Mouse (Mus musculus): Measurements from ENCODE around the gene Tshz2. TPM values are rescaled to one million over a fixed set of nuclear protein-coding genes. Genes with fewer than 3 reads are reported as not detected.

The Tshz2 gene
- polyA plus RNA-seq, 1 experiment from 2014 or later, result 43.0 TPM

DNA sequence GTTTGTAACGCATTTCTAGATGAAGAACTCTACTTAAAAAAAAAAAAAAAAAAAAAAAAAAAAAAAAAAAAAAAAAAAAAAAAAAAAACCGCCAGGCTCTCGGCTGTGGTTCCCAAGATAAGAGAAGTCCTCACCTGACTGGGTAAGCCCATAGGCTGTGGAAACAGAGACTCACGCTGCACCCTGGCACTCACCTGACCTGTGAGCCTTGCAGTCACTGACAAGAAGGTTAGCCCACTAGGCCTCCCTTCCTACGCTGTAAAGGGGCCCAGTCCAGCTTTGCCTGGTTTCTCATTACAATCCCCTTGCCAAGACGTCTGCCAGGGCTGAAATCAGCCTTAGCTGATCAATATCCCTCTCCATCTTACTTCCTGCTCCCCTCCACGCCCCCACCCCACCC lies 46.5 kb downstream of the Tshz2 start:
- WGBS, result 67% methylated on average over 7 of the region's 7 CpGs
- Histone ChIP-seq H3K27me3 (no peaks in the 10 kb centered on the region), H3K4me2 (no peak overlapping the region), H3K9me3 (no peaks in the 10 kb centered on the region), H3K36me3 (no peaks in the 10 kb centered on the region), H3K4me3 (no peak overlapping the region), H3K4me1 (replicated peaks) (peaks cover 36% of the 10 kb centered on the region), H3K9ac (no peak overlapping the region), H3K27ac (peak overlapping the region; percentile 66)
- no peak for ATAC-seq (ENCODE audit: low FRiP score)

DNA sequence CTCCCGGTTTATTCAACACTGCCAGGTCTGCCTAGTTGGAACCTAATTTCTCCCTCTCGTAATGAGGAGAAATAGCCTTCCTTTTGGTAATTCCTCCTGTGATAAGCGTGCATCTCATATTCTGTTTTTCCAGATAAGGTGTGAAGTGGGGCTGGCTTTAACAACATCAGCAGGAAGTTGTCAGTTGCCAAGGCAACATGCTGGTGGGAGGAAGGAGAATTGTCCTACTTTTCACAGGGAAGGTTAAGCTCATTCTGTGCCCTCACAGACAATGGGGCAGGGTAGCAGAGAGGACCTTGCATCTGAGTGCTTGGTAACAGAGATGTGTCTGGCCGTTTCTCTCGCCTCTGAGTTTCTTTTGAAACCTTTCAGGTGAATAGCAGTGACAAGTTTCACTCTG lies 47.1 kb downstream of the Tshz2 start:
- Histone ChIP-seq H3K9me3 (no peaks in the 10 kb centered on the region), H3K4me1 (replicated peaks) (peaks cover 40% of the 10 kb centered on the region), H3K4me2 (no peak overlapping the region), H3K9ac (no peak overlapping the region), H3K4me3 (no peak overlapping the region), H3K27me3 (no peaks in the 10 kb centered on the region), H3K36me3 (no peaks in the 10 kb centered on the region), H3K27ac (peak overlapping the region; percentile 66)
- 51% methylated on average over 5 of the region's 5 CpGs for WGBS
- no peak for ATAC-seq (ENCODE audit: low FRiP score)

GRCm38 (mm10) chr2:169685260-169685659 lies 52.4 kb downstream of the Tshz2 start:
- no peak overlapping the region for H3K4me2 ChIP-seq
- no peak for ATAC-seq (ENCODE audit: low FRiP score)
- no peaks in the 10 kb centered on the region for H3K27me3 ChIP-seq
- peaks cover 30% of the 10 kb centered on the region for H3K4me1 ChIP-seq (replicated peaks)
- no peaks in the 10 kb centered on the region for H3K36me3 ChIP-seq
- H3K9me3 ChIP-seq, result no peaks in the 10 kb centered on the region
- no peak overlapping the region for H3K4me3 ChIP-seq
- 45% methylated on average over 5 of the region's 5 CpGs for WGBS
- no peak overlapping the region for H3K9ac ChIP-seq
- 0 out of 2 replicates have a peak overlapping the region, but pooled peaks have one; percentile 8 for H3K27ac ChIP-seq

DNA sequence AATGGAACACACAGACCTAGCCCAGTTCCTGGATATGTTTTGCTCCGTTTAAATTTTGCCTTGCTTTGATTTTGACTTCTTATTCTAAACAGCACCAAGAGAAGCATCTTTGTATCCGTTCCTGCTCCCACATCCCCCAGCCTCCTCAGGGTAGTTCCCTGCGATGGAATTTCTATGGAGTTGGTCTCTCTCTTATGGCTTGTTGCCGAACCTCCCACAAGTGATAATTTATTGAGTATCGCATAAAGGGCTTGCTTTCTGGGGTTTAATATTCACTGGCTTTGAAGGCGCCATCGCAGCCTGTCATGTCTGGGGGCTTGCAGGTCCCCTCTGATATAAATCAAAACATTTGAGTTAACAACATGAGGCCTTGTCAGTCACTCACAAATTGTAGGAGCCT lies 52.9 kb downstream of the Tshz2 start:
- H3K27ac ChIP-seq, result peak overlapping the region; percentile 8; the same call in 1 of the 2 replicates

DNA sequence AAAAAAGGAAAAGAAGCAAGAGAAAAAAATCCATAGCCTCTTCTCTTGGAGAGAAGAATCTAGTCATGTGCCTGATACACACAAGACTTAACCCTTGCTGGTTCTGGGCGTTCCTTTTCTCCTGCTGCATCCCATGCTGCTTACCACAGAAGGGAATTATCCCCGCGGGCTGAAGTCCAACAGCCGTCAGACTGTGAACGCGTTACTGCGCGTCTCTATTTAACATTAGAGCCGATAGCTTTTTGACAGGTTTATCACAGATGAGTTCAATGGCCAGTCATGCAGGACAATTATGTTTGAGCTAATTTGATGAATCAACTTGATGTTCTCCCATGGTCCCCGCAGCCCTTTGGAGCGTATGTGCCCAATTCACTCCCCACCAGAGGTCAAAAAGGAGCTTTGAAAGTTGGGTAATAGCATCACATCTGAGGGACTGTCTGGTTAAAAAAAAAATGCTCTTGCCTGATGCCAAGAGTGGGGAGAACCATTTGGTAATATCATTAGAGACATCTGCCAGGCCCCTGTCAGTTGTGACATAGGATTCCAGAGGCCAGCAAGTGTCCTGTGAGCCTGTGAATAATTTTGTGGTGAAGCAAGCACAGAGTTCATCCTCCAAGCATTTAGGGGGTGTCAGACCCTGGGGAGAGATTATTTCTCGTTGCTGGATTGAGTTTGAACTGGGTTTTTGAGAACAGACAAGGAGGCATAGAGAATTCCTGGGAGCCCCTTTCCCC lies 54.1 kb downstream of the Tshz2 start:
- no peaks in the 10 kb centered on the region for H3K27me3 ChIP-seq
- WGBS, result 63% methylated on average over 12 of the region's 12 CpGs
- ATAC-seq (ENCODE audit: low FRiP score), result no peak
- no peaks in the 10 kb centered on the region for H3K36me3 ChIP-seq
- H3K4me3 ChIP-seq, result no peak overlapping the region
- peaks cover 26% of the 10 kb centered on the region for H3K4me1 ChIP-seq (replicated peaks)
- no peak overlapping the region for H3K9ac ChIP-seq
- H3K4me2 ChIP-seq, result no peak overlapping the region
- H3K27ac ChIP-seq, result no peak overlapping the region
- no peaks in the 10 kb centered on the region for H3K9me3 ChIP-seq

More for the DNA sequence above, 52.9 kb downstream of the Tshz2 start:
- Histone ChIP-seq H3K36me3 (no peaks in the 10 kb centered on the region), H3K4me2 (no peak overlapping the region), H3K27me3 (no peaks in the 10 kb centered on the region), H3K4me3 (no peak overlapping the region), H3K9me3 (no peaks in the 10 kb centered on the region), H3K4me1 (replicated peaks) (peaks cover 26% of the 10 kb centered on the region), H3K9ac (no peak overlapping the region)
- 72% methylated on average over 7 of the region's 7 CpGs for WGBS
- no peak for ATAC-seq (ENCODE audit: low FRiP score)

- no peaks in the 10 kb centered on the region for H3K27me3 ChIP-seq
- ATAC-seq (ENCODE audit: low FRiP score), result no peak
- H3K9me3 ChIP-seq, result no peaks in the 10 kb centered on the region
- 76% methylated on average over 2 of the region's 2 CpGs for WGBS
- H3K4me1 ChIP-seq (replicated peaks), result peaks cover 29% of the 10 kb centered on the region
- no peak overlapping the region for H3K4me3 ChIP-seq
- no peak overlapping the region for H3K4me2 ChIP-seq
- no peak overlapping the region for H3K9ac ChIP-seq
- H3K36me3 ChIP-seq, result no peaks in the 10 kb centered on the region
- no peak overlapping the region for H3K27ac ChIP-seq
These were observed 57.2 kb downstream of the Tshz2 start for GRCm38 (mm10) chr2:169690054-169690453.

DNA sequence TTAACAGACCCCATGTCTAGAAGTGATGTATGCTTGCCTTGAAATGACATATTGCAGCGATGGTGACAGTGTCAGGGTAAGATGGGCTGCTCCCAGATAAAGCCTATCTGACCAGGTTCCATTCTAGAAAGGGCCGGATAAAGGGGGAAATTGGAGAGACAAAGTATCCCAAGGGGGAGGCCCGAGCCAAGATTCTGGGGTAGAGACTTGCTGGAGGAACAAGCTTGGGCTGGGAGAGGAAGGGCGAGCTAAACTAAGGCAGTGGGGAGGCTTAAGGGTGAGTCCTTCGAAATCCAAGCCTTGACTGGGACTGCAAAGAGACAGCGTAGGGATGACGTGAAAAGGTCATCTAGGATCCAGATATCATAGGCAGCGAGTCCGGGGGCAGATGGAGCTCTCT lies 61.7 kb downstream of the Tshz2 start:
- H3K4me1 ChIP-seq (replicated peaks), result peaks cover 21% of the 10 kb centered on the region
- no peak overlapping the region for H3K27ac ChIP-seq
- 91% methylated on average over 9 of the region's 9 CpGs for WGBS
- no peak overlapping the region for H3K4me3 ChIP-seq
- H3K4me2 ChIP-seq, result no peak overlapping the region
- H3K27me3 ChIP-seq, result no peaks in the 10 kb centered on the region
- no peaks in the 10 kb centered on the region for H3K9me3 ChIP-seq
- H3K36me3 ChIP-seq, result no peaks in the 10 kb centered on the region
- no peak overlapping the region for H3K9ac ChIP-seq
- no peak for ATAC-seq (ENCODE audit: low FRiP score)

- Histone ChIP-seq H3K27me3 (no peaks in the 10 kb centered on the region), H3K4me2 (no peak overlapping the region), H3K9ac (no peak overlapping the region), H3K27ac (no peak overlapping the region), H3K36me3 (no peaks in the 10 kb centered on the region), H3K4me3 (no peak overlapping the region), H3K4me1 (replicated peaks) (peaks cover 21% of the 10 kb centered on the region), H3K9me3 (no peaks in the 10 kb centered on the region)
- ATAC-seq (ENCODE audit: low FRiP score), result no peak
- 59% methylated on average over 9 of the region's 9 CpGs for WGBS
These were observed 62.2 kb downstream of the Tshz2 start for GRCm38 (mm10) chr2:169695025-169695424.

- H3K9ac ChIP-seq, result no peak overlapping the region
- peaks cover 19% of the 10 kb centered on the region for H3K4me1 ChIP-seq (replicated peaks)
- H3K4me3 ChIP-seq, result no peak overlapping the region
- WGBS, result 95% methylated on average over 5 of the region's 5 CpGs
- H3K9me3 ChIP-seq, result no peaks in the 10 kb centered on the region
- no peaks in the 10 kb centered on the region for H3K36me3 ChIP-seq
- no peak overlapping the region for H3K4me2 ChIP-seq
- H3K27ac ChIP-seq, result no peak overlapping the region
- no peak for ATAC-seq (ENCODE audit: low FRiP score)
- no peaks in the 10 kb centered on the region for H3K27me3 ChIP-seq
These were observed 66.3 kb downstream of the Tshz2 start for GRCm38 (mm10) chr2:169699141-169699540.

- 88% methylated on average over 7 of the region's 7 CpGs for WGBS
- Histone ChIP-seq H3K9ac (no peak overlapping the region), H3K4me1 (replicated peaks) (peaks cover 14% of the 10 kb centered on the region), H3K36me3 (no peaks in the 10 kb centered on the region), H3K4me2 (no peak overlapping the region), H3K27me3 (no peaks in the 10 kb centered on the region), H3K9me3 (no peaks in the 10 kb centered on the region), H3K4me3 (no peak overlapping the region), H3K27ac (no peak overlapping the region)
- no peak for ATAC-seq (ENCODE audit: low FRiP score)
These were observed 67.2 kb downstream of the Tshz2 start for GRCm38 (mm10) chr2:169699862-169700511.

- ATAC-seq (ENCODE audit: low FRiP score), result no peak
- H3K27me3 ChIP-seq, result no peaks in the 10 kb centered on the region
- 48% methylated on average over 15 of the region's 15 CpGs for WGBS
These were observed 70.1 kb downstream of the Tshz2 start for GRCm38 (mm10) chr2:169702725-169703486.

DNA sequence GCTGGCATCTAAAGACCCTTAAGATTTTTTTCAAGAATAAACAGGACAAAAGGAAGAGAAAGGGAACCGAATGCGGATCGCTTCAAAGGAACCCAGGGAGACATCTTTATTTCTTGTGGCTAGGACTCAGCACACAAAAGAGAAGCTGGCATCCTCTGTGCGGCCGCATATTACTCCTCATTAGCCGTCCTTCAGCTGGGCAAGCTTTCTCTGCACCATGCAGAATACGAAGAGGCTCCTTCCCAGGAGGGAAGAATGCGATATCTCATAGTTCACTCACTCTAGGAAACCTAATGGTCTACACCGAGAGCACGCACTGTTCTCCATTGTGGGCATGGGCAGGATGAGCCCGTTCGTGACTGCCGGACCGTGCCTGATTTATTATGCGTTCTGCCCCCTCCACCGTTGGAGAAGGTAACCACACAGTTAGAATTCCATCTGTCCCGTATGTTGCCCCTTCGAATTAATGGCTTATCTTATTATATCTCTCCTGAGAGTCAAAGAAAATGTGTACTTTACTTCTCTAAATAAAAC lies 89.0 kb downstream of the Tshz2 start:
- peak; percentile 57; the same call in 1 of the 2 replicates for ATAC-seq (ENCODE audit: low FRiP score)
- Histone ChIP-seq H3K9me3 (no peaks in the 10 kb centered on the region), H3K9ac (no peak overlapping the region), H3K27ac (peak overlapping the region; percentile 72), H3K4me3 (no peak overlapping the region), H3K4me1 (replicated peaks) (peaks cover 39% of the 10 kb centered on the region), H3K4me2 (peak overlapping the region; percentile 10; the same call in 1 of the 2 replicates), H3K36me3 (no peaks in the 10 kb centered on the region), H3K27me3 (no peaks in the 10 kb centered on the region)
- 37% methylated on average over 18 of the region's 18 CpGs for WGBS

More at GRCm38 (mm10) chr2:169702725-169703486, 70.1 kb downstream of the Tshz2 start:
- no peak overlapping the region for H3K4me3 ChIP-seq
- H3K9ac ChIP-seq, result no peak overlapping the region
- 0 out of 2 replicates have a peak, but pooled peaks cover 3% of the 10 kb centered on the region for H3K4me1 ChIP-seq (replicated peaks)
- no peak overlapping the region for H3K27ac ChIP-seq
- no peak overlapping the region for H3K4me2 ChIP-seq
- H3K36me3 ChIP-seq, result no peaks in the 10 kb centered on the region
- no peaks in the 10 kb centered on the region for H3K9me3 ChIP-seq

All from hindbrain, embryonic 13.5 days (tissue).